Mouse (Mus musculus): ENCODE measurements at regions not wholly inside any gene's neighbourhood (a gene's known extent, or its start where the extent isn't known, plus 50 kb on each side); places are given as distances from the start of the nearest gene placed in this dataset.

- no peaks in the 10 kb centered on the region for H3K36me3 ChIP-seq (ENCODE audit: control insufficient read depth, insufficient read depth, low read length)
- H3K27ac ChIP-seq (replicated peaks in 1 of 2; ENCODE audit: control insufficient read depth in 1 of 2, insufficient read depth in 1 of 2, low read depth in 2 of 2, low read length in 2 of 2): no peak overlapping the region
- H3K9ac ChIP-seq (ENCODE audit: low read length): no peak overlapping the region
- WGBS: 77% methylated on average over 4 of the region's 4 CpGs
- H3K4me2 ChIP-seq (ENCODE audit: low read length): no peak overlapping the region
- 0 out of 2 replicates have a peak, but pooled peaks have one; percentile 52 for ATAC-seq (ENCODE audit: insufficient number of reproducible peaks, insufficient read depth, low FRiP score, low read depth)
- H3K4me3 ChIP-seq (ENCODE audit: control insufficient read depth in 1 of 2, insufficient read depth in 1 of 2, low read depth in 1 of 2, low read length in 2 of 2): no peak overlapping the region
- H3K27me3 ChIP-seq (ENCODE audit: control insufficient read depth, insufficient read depth, low read length): no peaks in the 10 kb centered on the region
- no peaks in the 10 kb centered on the region for H3K9me3 ChIP-seq (ENCODE audit: control insufficient read depth, low read length)
- no peaks in the 10 kb centered on the region for H3K4me1 ChIP-seq (ENCODE audit: control insufficient read depth in 2 of 2, insufficient read depth in 2 of 2, low read length in 2 of 2)
Measured at GRCm38 (mm10) chr11:32999684-33000255, 147.4 kb downstream of the Fgf18 start.

- H3K27me3 ChIP-seq (ENCODE audit: control insufficient read depth, insufficient read depth, low read length): no peaks in the 10 kb centered on the region
- no peak overlapping the region for H3K4me2 ChIP-seq (ENCODE audit: low read length)
- H3K9ac ChIP-seq (ENCODE audit: low read length): no peak overlapping the region
- H3K4me3 ChIP-seq (ENCODE audit: control insufficient read depth in 1 of 2, insufficient read depth in 1 of 2, low read depth in 1 of 2, low read length in 2 of 2): no peak overlapping the region
- WGBS: 79% methylated on average over 14 of the region's 14 CpGs
- H3K4me1 ChIP-seq (ENCODE audit: control insufficient read depth in 2 of 2, insufficient read depth in 2 of 2, low read length in 2 of 2): no peaks in the 10 kb centered on the region
- ATAC-seq (ENCODE audit: insufficient number of reproducible peaks, insufficient read depth, low FRiP score, low read depth): no peak
- no peaks in the 10 kb centered on the region for H3K9me3 ChIP-seq (ENCODE audit: control insufficient read depth, low read length)
- no peaks in the 10 kb centered on the region for H3K36me3 ChIP-seq (ENCODE audit: control insufficient read depth, insufficient read depth, low read length)
- no peak overlapping the region for H3K27ac ChIP-seq (replicated peaks in 1 of 2; ENCODE audit: control insufficient read depth in 1 of 2, insufficient read depth in 1 of 2, low read depth in 2 of 2, low read length in 2 of 2)
Measured at GRCm38 (mm10) chr11:32998687-32999605, 148.3 kb downstream of the Fgf18 start.

DNA sequence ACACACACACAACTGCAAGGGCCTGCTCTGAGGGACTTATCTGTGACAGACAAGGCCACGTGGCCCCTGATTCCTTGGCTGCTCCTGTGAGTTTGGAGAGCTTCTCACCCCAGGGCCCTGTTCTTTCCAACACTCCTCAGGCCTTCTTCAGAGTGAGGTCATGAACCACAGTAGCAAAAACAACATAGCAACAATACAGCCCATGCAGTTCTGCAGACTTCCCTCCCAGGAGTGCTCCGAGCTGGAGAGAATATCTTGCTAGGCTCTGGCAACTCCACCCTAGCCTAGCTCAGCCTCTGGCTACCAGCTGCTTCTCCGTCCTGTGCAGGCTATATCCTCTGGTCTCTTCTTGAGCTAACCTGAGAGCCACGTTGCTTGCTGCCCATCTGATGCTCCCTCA, 152.8 kb downstream of the Fgf18 start:
- H3K27me3 ChIP-seq (ENCODE audit: control insufficient read depth, insufficient read depth, low read length): no peaks in the 10 kb centered on the region
- 56% methylated on average over 4 of the region's 4 CpGs for WGBS
- no peak for ATAC-seq (ENCODE audit: insufficient number of reproducible peaks, insufficient read depth, low FRiP score, low read depth)

GRCm38 (mm10) chr11:32993439-32993838, 153.8 kb downstream of the Fgf18 start:
- H3K4me2 ChIP-seq (ENCODE audit: low read length): no peak overlapping the region
- no peak overlapping the region for H3K9ac ChIP-seq (ENCODE audit: low read length)

More for the DNA sequence above, 152.8 kb downstream of the Fgf18 start:
- no peak overlapping the region for H3K4me2 ChIP-seq (ENCODE audit: low read length)
- no peak overlapping the region for H3K4me3 ChIP-seq (ENCODE audit: control insufficient read depth in 1 of 2, insufficient read depth in 1 of 2, low read depth in 1 of 2, low read length in 2 of 2)
- no peak overlapping the region for H3K27ac ChIP-seq (replicated peaks in 1 of 2; ENCODE audit: control insufficient read depth in 1 of 2, insufficient read depth in 1 of 2, low read depth in 2 of 2, low read length in 2 of 2)
- H3K4me1 ChIP-seq (ENCODE audit: control insufficient read depth in 2 of 2, insufficient read depth in 2 of 2, low read length in 2 of 2): no peaks in the 10 kb centered on the region
- H3K9me3 ChIP-seq (ENCODE audit: control insufficient read depth, low read length): no peaks in the 10 kb centered on the region
- H3K36me3 ChIP-seq (ENCODE audit: control insufficient read depth, insufficient read depth, low read length): no peaks in the 10 kb centered on the region
- no peak overlapping the region for H3K9ac ChIP-seq (ENCODE audit: low read length)

GRCm38 (mm10) chr11:32991036-32991616, 156.1 kb downstream of the Fgf18 start:
- Histone ChIP-seq H3K9ac (ENCODE audit: low read length) (no peak overlapping the region), H3K9me3 (ENCODE audit: control insufficient read depth, low read length) (no peaks in the 10 kb centered on the region), H3K4me1 (ENCODE audit: control insufficient read depth in 2 of 2, insufficient read depth in 2 of 2, low read length in 2 of 2) (no peaks in the 10 kb centered on the region), H3K27ac (replicated peaks in 1 of 2; ENCODE audit: control insufficient read depth in 1 of 2, insufficient read depth in 1 of 2, low read depth in 2 of 2, low read length in 2 of 2) (no peak overlapping the region), H3K27me3 (ENCODE audit: control insufficient read depth, insufficient read depth, low read length) (no peaks in the 10 kb centered on the region), H3K36me3 (ENCODE audit: control insufficient read depth, insufficient read depth, low read length) (no peaks in the 10 kb centered on the region), H3K4me2 (ENCODE audit: low read length) (no peak overlapping the region), H3K4me3 (ENCODE audit: control insufficient read depth in 1 of 2, insufficient read depth in 1 of 2, low read depth in 1 of 2, low read length in 2 of 2) (no peak overlapping the region)
- no peak; the same call in 1 of the 2 replicates for ATAC-seq (ENCODE audit: insufficient number of reproducible peaks, insufficient read depth, low FRiP score, low read depth)
- WGBS: 68% methylated on average over 5 of the region's 5 CpGs

More at GRCm38 (mm10) chr11:32993439-32993838, 153.8 kb downstream of the Fgf18 start:
- WGBS: 88% methylated on average over 8 of the region's 8 CpGs
- Histone ChIP-seq H3K9me3 (ENCODE audit: control insufficient read depth, low read length) (no peaks in the 10 kb centered on the region), H3K27me3 (ENCODE audit: control insufficient read depth, insufficient read depth, low read length) (no peaks in the 10 kb centered on the region), H3K27ac (replicated peaks in 1 of 2; ENCODE audit: control insufficient read depth in 1 of 2, insufficient read depth in 1 of 2, low read depth in 2 of 2, low read length in 2 of 2) (no peak overlapping the region), H3K4me3 (ENCODE audit: control insufficient read depth in 1 of 2, insufficient read depth in 1 of 2, low read depth in 1 of 2, low read length in 2 of 2) (no peak overlapping the region), H3K36me3 (ENCODE audit: control insufficient read depth, insufficient read depth, low read length) (no peaks in the 10 kb centered on the region), H3K4me1 (ENCODE audit: control insufficient read depth in 2 of 2, insufficient read depth in 2 of 2, low read length in 2 of 2) (no peaks in the 10 kb centered on the region)
- ATAC-seq (ENCODE audit: insufficient number of reproducible peaks, insufficient read depth, low FRiP score, low read depth): no peak

GRCm38 (mm10) chr11:32990201-32990600, 157.0 kb downstream of the Fgf18 start:
- no peak overlapping the region for H3K4me2 ChIP-seq (ENCODE audit: low read length)
- no peak overlapping the region for H3K9ac ChIP-seq (ENCODE audit: low read length)
- no peaks in the 10 kb centered on the region for H3K36me3 ChIP-seq (ENCODE audit: control insufficient read depth, insufficient read depth, low read length)
- ATAC-seq (ENCODE audit: insufficient number of reproducible peaks, insufficient read depth, low FRiP score, low read depth): no peak
- no peaks in the 10 kb centered on the region for H3K4me1 ChIP-seq (ENCODE audit: control insufficient read depth in 2 of 2, insufficient read depth in 2 of 2, low read length in 2 of 2)
- no peak overlapping the region for H3K27ac ChIP-seq (replicated peaks in 1 of 2; ENCODE audit: control insufficient read depth in 1 of 2, insufficient read depth in 1 of 2, low read depth in 2 of 2, low read length in 2 of 2)
- no peak overlapping the region for H3K4me3 ChIP-seq (ENCODE audit: control insufficient read depth in 1 of 2, insufficient read depth in 1 of 2, low read depth in 1 of 2, low read length in 2 of 2)
- 85% methylated on average over 12 of the region's 12 CpGs for WGBS
- H3K9me3 ChIP-seq (ENCODE audit: control insufficient read depth, low read length): no peaks in the 10 kb centered on the region
- H3K27me3 ChIP-seq (ENCODE audit: control insufficient read depth, insufficient read depth, low read length): no peaks in the 10 kb centered on the region

DNA sequence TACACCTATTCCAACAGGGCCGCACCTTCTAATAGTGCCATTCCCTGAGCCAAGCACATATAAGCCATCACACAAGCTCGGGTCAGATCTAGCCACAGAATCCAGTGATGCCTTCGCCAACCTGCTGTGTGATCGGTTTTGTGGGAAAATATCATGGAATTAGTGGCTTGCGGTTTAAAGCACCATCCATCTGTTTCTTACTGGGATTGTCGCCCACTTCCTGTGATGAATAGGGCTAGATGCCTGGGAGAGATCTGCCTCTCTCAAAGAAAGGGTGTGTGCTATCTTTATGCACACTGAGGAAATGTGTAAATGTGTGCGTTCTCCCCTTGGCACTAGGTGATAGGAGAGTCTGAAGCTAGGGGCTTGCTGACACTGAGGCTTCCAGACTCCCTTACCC, 154.5 kb upstream of the Smim23 start:
- no peak overlapping the region for H3K4me2 ChIP-seq (ENCODE audit: low read length)
- no peaks in the 10 kb centered on the region for H3K36me3 ChIP-seq (ENCODE audit: control insufficient read depth, insufficient read depth, low read length)
- H3K27me3 ChIP-seq (ENCODE audit: control insufficient read depth, insufficient read depth, low read length): no peaks in the 10 kb centered on the region
- ATAC-seq (ENCODE audit: insufficient number of reproducible peaks, insufficient read depth, low FRiP score, low read depth): no peak
- H3K9ac ChIP-seq (ENCODE audit: low read length): no peak overlapping the region
- no peak overlapping the region for H3K4me3 ChIP-seq (ENCODE audit: control insufficient read depth in 1 of 2, insufficient read depth in 1 of 2, low read depth in 1 of 2, low read length in 2 of 2)
- no peaks in the 10 kb centered on the region for H3K9me3 ChIP-seq (ENCODE audit: control insufficient read depth, low read length)
- 83% methylated on average over 7 of the region's 7 CpGs for WGBS
- H3K27ac ChIP-seq (replicated peaks in 1 of 2; ENCODE audit: control insufficient read depth in 1 of 2, insufficient read depth in 1 of 2, low read depth in 2 of 2, low read length in 2 of 2): no peak overlapping the region
- H3K4me1 ChIP-seq (ENCODE audit: control insufficient read depth in 2 of 2, insufficient read depth in 2 of 2, low read length in 2 of 2): no peaks in the 10 kb centered on the region
